In genomic region chr5:149403386-149403785, GRCm38 (mm10) we compare ENCODE assay signal across 8 mouse cellular contexts. TPM values are rescaled to one million over a fixed set of nuclear protein-coding genes. Genes with fewer than 3 reads are reported as not detected.
A peak's percentile ranks its signal among the peaks of the same experiment; 100 is the strongest.
DNase-seq lines count a peak whose midpoint lies in the region.
"Had no signal": no experiment of that assay in that cellular context is flagged by ENCODE, and none has a peak within 500 bp of the region (broad histone marks: within the 10 kb centered on the region; RNA-seq: fewer than 3 reads in every experiment).

No protein-coding gene starts in this region.

- intact Hi-C loops in heart, postnatal 36 days (cut with DNase I), result no loop called here

- DNase-seq in kidney, adult 9 months, result peak; percentile 12
- no peak for DNase-seq in kidney, adult 11 months
- peak; percentile 94 for DNase-seq in NIH3T3 (ENCODE audit: low read depth)
- DNase-seq in brain, adult 2 months (ENCODE audit: low read depth, low spot score), result peak; percentile 58
- peak; percentile 32 to 49 for DNase-seq in heart, postnatal 36 days
- DNase-seq in right cerebral cortex, postnatal 25 days, result no peak
- no peak for DNase-seq in c-Kit-positive CD71-positive TER-119-positive erythroid progenitor cells, embryonic 14.5 days (ENCODE audit: low spot score)
- DNase-seq: right cerebral cortex, adult 18-20 months had no signal

RNA-seq across cellular contexts. Expression of gene Medag, which starts 8.2 kb away (rescaled TPM):
- total RNA-seq in heart, postnatal 36 days (2021), result 10 to 100 TPM; 15.3 to 20.8 TPM

RNA-seq across cellular contexts. Expression of gene Tex26, which starts 36.1 kb away (rescaled TPM):
- not detected for total RNA-seq in heart, postnatal 36 days (2021)

Comparison
In these comparisons a context has a peak if more than half of its experiments do, and no peak if none do; other contexts are left out.
1. DNase-seq: peak in kidney, adult 9 months (single experiment), NIH3T3 (single experiment), brain, adult 2 months (single experiment) and heart, postnatal 36 days (2 of 2); none in kidney, adult 11 months (single experiment), right cerebral cortex, postnatal 25 days (single experiment) and c-Kit-positive CD71-positive TER-119-positive erythroid progenitor cells, embryonic 14.5 days (single experiment).